Mouse (Mus musculus) stomach, postnatal 0 days (tissue): ENCODE measurements around the gene Khsrp.

Experiments used
- CTCF ChIP-seq: IDR thresholded peaks from 2 replicates; pipeline ENCODE4 v1.5.1; 2016; ENCODE audit warnings: antibody characterized with exemption, low read depth, mild to moderate bottlenecking, moderate library complexity
- EP300 ChIP-seq: optimal IDR thresholded peaks from 2 replicates; pipeline ENCODE3; 2016; ENCODE audit warnings: antibody characterized with exemption

DNA sequence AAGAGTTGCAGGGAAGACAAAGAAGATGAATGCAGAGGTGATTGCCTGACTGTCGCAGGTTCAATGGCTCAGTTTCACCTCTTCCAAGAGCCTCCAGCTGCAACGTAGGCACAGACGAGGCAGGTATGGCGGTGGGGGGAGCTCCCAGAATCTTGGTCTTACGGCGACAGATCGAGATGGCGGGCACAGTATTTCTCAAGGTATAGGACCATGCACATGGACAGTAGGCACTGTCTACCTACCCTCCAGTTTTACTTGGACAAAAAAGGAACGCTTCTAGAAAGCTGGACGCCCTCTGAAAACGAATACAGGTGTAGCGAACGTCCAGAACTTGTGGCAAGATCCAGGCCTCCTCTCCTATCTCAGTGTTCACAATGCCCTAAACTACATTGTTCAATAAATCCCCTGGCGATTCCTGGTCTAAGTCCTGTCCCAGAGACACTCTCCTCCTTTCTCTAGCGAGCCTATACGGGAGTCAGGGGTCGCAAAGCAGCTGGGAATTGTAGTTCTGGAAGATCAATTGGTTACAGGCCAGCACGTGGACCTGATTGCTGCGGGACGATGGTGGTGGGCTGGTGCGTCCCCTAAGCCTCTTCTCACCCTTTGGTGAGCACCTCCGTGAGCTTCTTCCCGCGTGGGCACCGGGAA lies 41.7 kb downstream of the Khsrp start:
- no peak for TF ChIP-seq EP300
- no peak; the same call in none of the 2 replicates for TF ChIP-seq CTCF
